Mouse (Mus musculus) erythroblast, adult 5-6 weeks (primary cell): ENCODE results near the gene Zfp595. TPM values are rescaled to one million over a fixed set of nuclear protein-coding genes. Genes with fewer than 3 reads are reported as not detected.
A peak's percentile ranks its signal among the peaks of the same experiment; 100 is the strongest.
"Not testable (repeated sequence)": the region's sequence is repeated elsewhere in the genome, so short reads cannot be mapped to it uniquely, and the experiment has no call there.

Source experiments
- ATAC-seq: replicated peaks from 2 replicates; pipeline ENCODE4 v1.8.0; 2016; ENCODE audit warnings: moderate number of reproducible peaks, mild to moderate bottlenecking, moderate TSS enrichment, inconsistent platforms; ENCODE audit not compliant: poor library complexity, low FRiP score, severe bottlenecking
- total RNA-seq, 2 experiments: library from RNA; stranded (forward) in 1 of 2; stranded (reverse) in 1 of 2; fragments of 150-400 nt in 1 of 2; fragments of 200-764, 138-1000 nt in 1 of 2; gene quantifications; 2 replicates each; pipeline versions ENCODE4 v1.2.3 to v1.2.4; 2015 to 2017; ENCODE audit warnings: low replicate concordance in 2 of 2

Zfp595 gene
- 4.0 and 5.0 TPM in 2 replicates for total RNA-seq (2015; ENCODE audit: low replicate concordance)
- total RNA-seq (2017; ENCODE audit: low replicate concordance), result 2.0 and 7.8 TPM in 2 replicates

- ATAC-seq, result peak; percentile 98
These were observed at the start of gene Zfp595 for GRCm38 (mm10) chr13:67332019-67332724. Gene Zfp595, minus strand, starts transcription at chr13:67332570.

- ATAC-seq, result not testable (repeated sequence)
These were observed 43.9 kb upstream of the Zfp595 start for GRCm38 (mm10) chr13:67376255-67376654.

GRCm38 (mm10) chr13:67375050-67375911, 42.9 kb upstream of the Zfp595 start, which contains the start of the genes Gm28041 and Zfp456:
Gene Gm28041, minus strand, starts transcription at chr13:67375733.
Gene Zfp456, minus strand, starts transcription at chr13:67375810.
- peak; percentile 73 for ATAC-seq

GRCm38 (mm10) chr13:67360131-67360744, 27.9 kb upstream of the Zfp595 start, which contains the start of the genes Gm28044 and Zfp953:
Gene Gm28044, minus strand, starts transcription at chr13:67360536.
Gene Zfp953, minus strand, starts transcription at chr13:67360605.
- ATAC-seq, result peak; percentile 97

- no peak for ATAC-seq
These were observed 19.5 kb upstream of the Zfp595 start for GRCm38 (mm10) chr13:67351854-67352253.

- ATAC-seq, result no peak
These were observed 11.1 kb upstream of the Zfp595 start for GRCm38 (mm10) chr13:67343422-67343821.

- no peak for ATAC-seq
These were observed 507 bp upstream of the Zfp595 start for GRCm38 (mm10) chr13:67332877-67333276.

- 0 out of 2 replicates have a peak, but pooled peaks have one; percentile 34 for ATAC-seq
These were observed 25.7 kb downstream of the Zfp595 start for GRCm38 (mm10) chr13:67306718-67307117.

GRCm38 (mm10) chr13:67305822-67306672, 26.3 kb downstream of the Zfp595 start, which contains the start of gene Zfp457:
Gene Zfp457, minus strand, starts transcription at chr13:67306485.
- ATAC-seq, result peak; percentile 97

- ATAC-seq, result no peak
These were observed 54.1 kb downstream of the Zfp595 start, which contains the start of gene Zfp458 for GRCm38 (mm10) chr13:67278314-67278713. Gene Zfp458, minus strand, starts transcription at chr13:67278466.

- ATAC-seq, result not testable (repeated sequence)
These were observed 62.8 kb downstream of the Zfp595 start for GRCm38 (mm10) chr13:67269383-67270065.

- peak; percentile 94 for ATAC-seq
These were observed 63.6 kb downstream of the Zfp595 start for GRCm38 (mm10) chr13:67268568-67269369.

Other genes starting within 250 kb of the Zfp595 start
- gene Zfp708, start 234.6 kb downstream of the Zfp595 start, total RNA-seq (2015; ENCODE audit: low replicate concordance), result not detected in 2 replicates
- not detected in 2 replicates for gene Zfp708, start 234.6 kb downstream of the Zfp595 start, total RNA-seq (2017; ENCODE audit: low replicate concordance)
- 3.1 TPM in 1 of 2 replicates, not detected in the other for gene Gm28557, start 224.0 kb downstream of the Zfp595 start, total RNA-seq (2015; ENCODE audit: low replicate concordance)
- gene Gm28557, start 224.0 kb downstream of the Zfp595 start, total RNA-seq (2017; ENCODE audit: low replicate concordance), result 0.98 TPM in 1 of 2 replicates, not detected in the other
- 0.42 and 0.96 TPM in 2 replicates for gene Rslcan18, start 216.3 kb downstream of the Zfp595 start, total RNA-seq (2015; ENCODE audit: low replicate concordance)
- gene Rslcan18, start 216.3 kb downstream of the Zfp595 start, total RNA-seq (2017; ENCODE audit: low replicate concordance), result 0.51 TPM in 1 of 2 replicates, not detected in the other
- 3.8 and 6.0 TPM in 2 replicates for gene Zfp759, start 210.9 kb downstream of the Zfp595 start, total RNA-seq (2015; ENCODE audit: low replicate concordance)
- 0.68 and 1.5 TPM in 2 replicates for gene Zfp759, start 210.9 kb downstream of the Zfp595 start, total RNA-seq (2017; ENCODE audit: low replicate concordance)
- gene Rsl1, start 159.4 kb downstream of the Zfp595 start, total RNA-seq (2015; ENCODE audit: low replicate concordance), result 2.3 TPM in 1 of 2 replicates, not detected in the other
- 0.60 TPM in 1 of 2 replicates, not detected in the other for gene Rsl1, start 159.4 kb downstream of the Zfp595 start, total RNA-seq (2017; ENCODE audit: low replicate concordance)
- gene Zfp455, start 138.1 kb downstream of the Zfp595 start, total RNA-seq (2015; ENCODE audit: low replicate concordance), result 1.5 and 3.1 TPM in 2 replicates
- gene Zfp455, start 138.1 kb downstream of the Zfp595 start, total RNA-seq (2017; ENCODE audit: low replicate concordance), result 1.4 TPM in 1 of 2 replicates, not detected in the other
- gene Zfp458, start 54.1 kb downstream of the Zfp595 start, total RNA-seq (2015; ENCODE audit: low replicate concordance), result 3.3 TPM in 1 of 2 replicates, not detected in the other
- 2.7 TPM in 1 of 2 replicates, not detected in the other for gene Zfp458, start 54.1 kb downstream of the Zfp595 start, total RNA-seq (2017; ENCODE audit: low replicate concordance)
- gene Zfp457, start 26.1 kb downstream of the Zfp595 start, total RNA-seq (2015; ENCODE audit: low replicate concordance), result not detected in 2 replicates
- 0.56 TPM in 1 of 2 replicates, not detected in the other for gene Zfp457, start 26.1 kb downstream of the Zfp595 start, total RNA-seq (2017; ENCODE audit: low replicate concordance)
- gene Gm28044, start 28.0 kb upstream of the Zfp595 start, total RNA-seq (2015; ENCODE audit: low replicate concordance), result not detected in 2 replicates
- not detected in 2 replicates for gene Gm28044, start 28.0 kb upstream of the Zfp595 start, total RNA-seq (2017; ENCODE audit: low replicate concordance)
- gene Zfp953, start 28.0 kb upstream of the Zfp595 start, total RNA-seq (2015; ENCODE audit: low replicate concordance), result 3.1 and 5.0 TPM in 2 replicates
- 6.8 and 7.6 TPM in 2 replicates for gene Zfp953, start 28.0 kb upstream of the Zfp595 start, total RNA-seq (2017; ENCODE audit: low replicate concordance)
- not detected in 2 replicates for gene Gm28041, start 43.2 kb upstream of the Zfp595 start, total RNA-seq (2015; ENCODE audit: low replicate concordance)
- gene Gm28041, start 43.2 kb upstream of the Zfp595 start, total RNA-seq (2017; ENCODE audit: low replicate concordance), result not detected in 2 replicates
- gene Zfp456, start 43.2 kb upstream of the Zfp595 start, total RNA-seq (2015; ENCODE audit: low replicate concordance), result 0.19 and 0.63 TPM in 2 replicates
- gene Zfp456, start 43.2 kb upstream of the Zfp595 start, total RNA-seq (2017; ENCODE audit: low replicate concordance), result 0.56 and 1.5 TPM in 2 replicates
- 3.5 and 7.7 TPM in 2 replicates for gene Zfp429, start 67.2 kb upstream of the Zfp595 start, total RNA-seq (2015; ENCODE audit: low replicate concordance)
- gene Zfp429, start 67.2 kb upstream of the Zfp595 start, total RNA-seq (2017; ENCODE audit: low replicate concordance), result 3.5 and 3.6 TPM in 2 replicates
- gene Zfp459, start 88.8 kb upstream of the Zfp595 start, total RNA-seq (2015; ENCODE audit: low replicate concordance), result 0.42 TPM in 1 of 2 replicates, not detected in the other
- gene Zfp459, start 88.8 kb upstream of the Zfp595 start, total RNA-seq (2017; ENCODE audit: low replicate concordance), result 1.7 TPM in 2 replicates
- gene Zfp874a, start 119.1 kb upstream of the Zfp595 start, total RNA-seq (2015; ENCODE audit: low replicate concordance), result 72.8 and 75.0 TPM in 2 replicates
- 112 and 135 TPM in 2 replicates for gene Zfp874a, start 119.1 kb upstream of the Zfp595 start, total RNA-seq (2017; ENCODE audit: low replicate concordance)
- 48.9 and 51.3 TPM in 2 replicates for gene Zfp874b, start 151.7 kb upstream of the Zfp595 start, total RNA-seq (2015; ENCODE audit: low replicate concordance)
- 71.6 and 103 TPM in 2 replicates for gene Zfp874b, start 151.7 kb upstream of the Zfp595 start, total RNA-seq (2017; ENCODE audit: low replicate concordance)
- gene Zfp58, start 168.0 kb upstream of the Zfp595 start, total RNA-seq (2015; ENCODE audit: low replicate concordance), result 1.5 TPM in 1 of 2 replicates, not detected in the other
- 1.0 and 2.1 TPM in 2 replicates for gene Zfp58, start 168.0 kb upstream of the Zfp595 start, total RNA-seq (2017; ENCODE audit: low replicate concordance)
- gene Gm26965, start 193.6 kb upstream of the Zfp595 start, total RNA-seq (2015; ENCODE audit: low replicate concordance), result not detected in 2 replicates
- not detected in 2 replicates for gene Gm26965, start 193.6 kb upstream of the Zfp595 start, total RNA-seq (2017; ENCODE audit: low replicate concordance)
- 5.8 and 7.1 TPM in 2 replicates for gene Zfp87, start 193.6 kb upstream of the Zfp595 start, total RNA-seq (2015; ENCODE audit: low replicate concordance)
- 10.6 and 23.1 TPM in 2 replicates for gene Zfp87, start 193.6 kb upstream of the Zfp595 start, total RNA-seq (2017; ENCODE audit: low replicate concordance)
- 3.3 and 6.7 TPM in 2 replicates for gene Zfp748, start 221.3 kb upstream of the Zfp595 start, total RNA-seq (2015; ENCODE audit: low replicate concordance)
- gene Zfp748, start 221.3 kb upstream of the Zfp595 start, total RNA-seq (2017; ENCODE audit: low replicate concordance), result 2.9 and 4.6 TPM in 2 replicates